8 mouse cellular contexts compared by ENCODE assay signal in the genomic region with DNA sequence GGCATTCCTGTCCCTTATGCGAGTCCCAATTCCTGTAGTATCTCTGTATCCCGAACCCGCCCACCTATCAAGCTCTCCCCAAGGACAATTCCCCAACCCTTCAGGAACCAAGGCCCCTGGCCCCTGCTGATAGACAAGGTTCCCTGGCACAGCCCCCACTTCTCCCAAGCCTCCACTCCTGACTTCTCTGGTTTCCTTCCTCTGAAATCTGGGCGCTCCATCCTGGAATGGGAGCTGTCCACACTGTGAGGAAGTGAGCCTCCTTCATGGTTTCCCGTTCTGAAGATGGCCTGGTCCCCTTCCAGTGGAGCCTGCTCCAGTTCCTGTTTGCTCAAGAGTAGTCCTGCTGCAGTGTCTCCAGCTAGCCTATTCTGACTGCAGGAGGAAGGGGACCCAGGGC. TPM values are rescaled to one million over a fixed set of nuclear protein-coding genes. Genes with fewer than 3 reads are reported as not detected.
A peak's percentile ranks its signal among the peaks of the same experiment; 100 is the strongest.
DNase-seq lines count a peak whose midpoint lies in the region; ATAC-seq and TF ChIP-seq lines count a peak whose summit lies in the region.

No protein-coding gene starts in this region.

- no peak overlapping the region for H3K9ac ChIP-seq in heart, embryonic 11.5 days (ENCODE audit: low read depth, low read length)
- H3K9ac ChIP-seq in kidney, embryonic 16.5 days (replicated peaks; ENCODE audit: low read length) = peak overlapping the region; percentile 89

- TF ChIP-seq POLR2A in thymus, adult 2 months (IDR thresholded peaks at IDR 0.05; ENCODE audit: control insufficient read depth, extremely low read depth, insufficient read depth, low read length, poor library complexity) = no peak

- H3K4me3 ChIP-seq in heart, embryonic 11.5 days (ENCODE audit: low read depth, low read length) = peak overlapping the region; percentile 76; the same call in 1 of the 2 replicates
- H3K4me3 ChIP-seq in kidney, embryonic 16.5 days (ENCODE audit: low read length) = peak overlapping the region; percentile 81
- H3K4me3 ChIP-seq in thymus, adult 2 months (ENCODE audit: control insufficient read depth, insufficient read depth, low read length) = no peak overlapping the region

- no peaks in the 10 kb centered on the region for H3K27me3 ChIP-seq in heart, embryonic 11.5 days (ENCODE audit: control insufficient read depth, insufficient read depth, low read length)
- no peaks in the 10 kb centered on the region for H3K27me3 ChIP-seq in kidney, embryonic 16.5 days (ENCODE audit: insufficient read depth, low read length)
- H3K27me3 ChIP-seq in thymus, adult 2 months (ENCODE audit: control insufficient read depth, insufficient read depth, low read length) = no peaks in the 10 kb centered on the region

- no peak for ATAC-seq in heart, embryonic 11.5 days (replicated peaks; ENCODE audit: insufficient number of reproducible peaks, low FRiP score, low TSS enrichment)
- ATAC-seq in kidney, embryonic 16.5 days (ENCODE audit: low FRiP score, low TSS enrichment) = no peak
- no peak for ATAC-seq in monocyte, adult 5-6 weeks (replicated peaks; ENCODE audit: insufficient number of reproducible peaks, low FRiP score, low TSS enrichment, poor library complexity, severe bottlenecking)

- 53% methylated on average over 5 of the region's 5 CpGs for WGBS in heart, embryonic 11.5 days (ENCODE audit: insufficient replicate concordance)
- 44% methylated on average over 5 of the region's 5 CpGs for WGBS in kidney, embryonic 16.5 days
- 71% methylated on average over 5 of the region's 5 CpGs for WGBS in thymus, adult 2 months

- peaks cover 12% of the 10 kb centered on the region for H3K36me3 ChIP-seq in heart, embryonic 11.5 days (ENCODE audit: control insufficient read depth, insufficient read depth, low read length)
- peaks cover 33% of the 10 kb centered on the region for H3K36me3 ChIP-seq in kidney, embryonic 16.5 days (ENCODE audit: insufficient read depth, low read length)
- peaks cover 24% of the 10 kb centered on the region for H3K36me3 ChIP-seq in thymus, adult 2 months (ENCODE audit: control insufficient read depth, insufficient read depth, low read length)

- H3K4me1 ChIP-seq in heart, embryonic 11.5 days (ENCODE audit: control insufficient read depth, insufficient read depth, low read length) = peaks cover 28% of the 10 kb centered on the region
- H3K4me1 ChIP-seq in kidney, embryonic 16.5 days (ENCODE audit: insufficient read depth, low read length) = peaks cover 20% of the 10 kb centered on the region
- H3K4me1 ChIP-seq in thymus, adult 2 months (replicated peaks; ENCODE audit: control insufficient read depth, insufficient read depth, low read length) = peaks cover 12% of the 10 kb centered on the region

- H3K4me2 ChIP-seq in heart, embryonic 11.5 days = peak overlapping the region; percentile 93
- peak overlapping the region; percentile 90 for H3K4me2 ChIP-seq in kidney, embryonic 16.5 days (replicated peaks; ENCODE audit: low read depth, low read length)

- H3K27ac ChIP-seq in heart, embryonic 11.5 days (ENCODE audit: low read depth, low read length) = no peak overlapping the region
- peak overlapping the region; percentile 32; the same call in 1 of the 2 replicates for H3K27ac ChIP-seq in kidney, embryonic 16.5 days (ENCODE audit: low read length)
- H3K27ac ChIP-seq in thymus, adult 2 months (ENCODE audit: control insufficient read depth, insufficient read depth, low read length) = no peak overlapping the region

- no peaks in the 10 kb centered on the region for H3K9me3 ChIP-seq in heart, embryonic 11.5 days (replicated peaks; ENCODE audit: control insufficient read depth, low read length)
- no peaks in the 10 kb centered on the region for H3K9me3 ChIP-seq in kidney, embryonic 16.5 days (ENCODE audit: low read length)

- no peak for TF ChIP-seq CTCF in thymus, adult 2 months (IDR thresholded peaks at IDR 0.05; ENCODE audit: borderline replicate concordance, control insufficient read depth, extremely low read depth, insufficient read depth, low read length, poor library complexity)

- peak; percentile 46 for DNase-seq in kidney, adult 11 months
- no peak for DNase-seq in kidney, adult 8-10 months
- DNase-seq in lung, postnatal 36 days = peak; percentile 63
- no peak for DNase-seq in right cerebral cortex, adult 2 months (ENCODE audit: low spot score in 2 of 2)
- DNase-seq in thymus, adult 2 months = no peak

RNA-seq across cellular contexts. Expression of a gene that starts 1.0 kb away (rescaled TPM):
- 7.3 and 9.5 TPM in 2 replicates for polyA plus RNA-seq in heart, embryonic 11.5 days (2014; fragmentation: Nextera tagmentation; extraction: Ambion mirVana)
- polyA plus RNA-seq in kidney, embryonic 16.5 days (2015; fragmentation: Nextera tagmentation; extraction: Ambion mirVana) = 17.7 and 23.6 TPM in 2 replicates
- 1.8 to 7.4 TPM (median 4.9 TPM) in 3 replicates for total RNA-seq in monocyte, adult 5-6 weeks (2017)
- polyA plus RNA-seq in thymus, adult 2 months (2012; rRNA removed) = 24.4 and 30.0 TPM in 2 replicates

RNA-seq across cellular contexts. Expression of a gene that starts 16.9 kb away (rescaled TPM):
- polyA plus RNA-seq in heart, embryonic 11.5 days (2014; fragmentation: Nextera tagmentation; extraction: Ambion mirVana) = 0.04 and 0.10 TPM in 2 replicates
- 0.12 and 0.26 TPM in 2 replicates for polyA plus RNA-seq in kidney, embryonic 16.5 days (2015; fragmentation: Nextera tagmentation; extraction: Ambion mirVana)
- 0.48 to 2.7 TPM (median 0.68 TPM) in 3 replicates for total RNA-seq in monocyte, adult 5-6 weeks (2017)
- 0.09 and 0.26 TPM in 2 replicates for polyA plus RNA-seq in thymus, adult 2 months (2012; rRNA removed)

RNA-seq across cellular contexts. Expression of a gene that starts 25.6 kb away (rescaled TPM):
- polyA plus RNA-seq in heart, embryonic 11.5 days (2014; fragmentation: Nextera tagmentation; extraction: Ambion mirVana) = 44.3 and 48.7 TPM in 2 replicates
- polyA plus RNA-seq in kidney, embryonic 16.5 days (2015; fragmentation: Nextera tagmentation; extraction: Ambion mirVana) = 100 and 109 TPM in 2 replicates
- total RNA-seq in monocyte, adult 5-6 weeks (2017) = 34.7 to 78.2 TPM (median 74.6 TPM) in 3 replicates
- 148 and 163 TPM in 2 replicates for polyA plus RNA-seq in thymus, adult 2 months (2012; rRNA removed)

RNA-seq across cellular contexts. Expression of a gene that starts 43.9 kb away (rescaled TPM):
- 6.3 and 7.0 TPM in 2 replicates for polyA plus RNA-seq in heart, embryonic 11.5 days (2014; fragmentation: Nextera tagmentation; extraction: Ambion mirVana)
- polyA plus RNA-seq in kidney, embryonic 16.5 days (2015; fragmentation: Nextera tagmentation; extraction: Ambion mirVana) = 14.4 and 15.3 TPM in 2 replicates
- total RNA-seq in monocyte, adult 5-6 weeks (2017) = 6.2 to 10.0 TPM (median 8.4 TPM) in 3 replicates
- polyA plus RNA-seq in thymus, adult 2 months (2012; rRNA removed) = 29.4 and 38.2 TPM in 2 replicates

Comparison
In these comparisons a context has a peak if more than half of its experiments do, and no peak if none do; other contexts are left out.
1. DNase-seq: peak in kidney, adult 11 months (single experiment) and lung, postnatal 36 days (single experiment); none in kidney, adult 8-10 months (0 of 2), right cerebral cortex, adult 2 months (0 of 2) and thymus, adult 2 months (single experiment).